Mouse (Mus musculus): Measurements from ENCODE around the gene Smim1. TPM values are rescaled to one million over a fixed set of nuclear protein-coding genes. Genes with fewer than 3 reads are reported as not detected.

Gene Smim1
- 9.1 and 9.6 TPM in 2 replicates for polyA plus RNA-seq (2014; fragmentation: Nextera tagmentation; extraction: Ambion mirVana)

GRCm38 (mm10) chr4:154025641-154026440 lies at the start of gene Smim1:
Gene Smim1, minus strand, starts transcription at chr4:154026230.
- H3K36me3 ChIP-seq (ENCODE audit: control insufficient read depth, insufficient read depth, low read length): peaks cover 14% of the 10 kb centered on the region
- peak within 1 kb of the TSS; percentile 40; the same call in 1 of the 2 replicates for H3K9ac ChIP-seq (ENCODE audit: low read length)
- peaks cover 26% of the 10 kb centered on the region for H3K27me3 ChIP-seq (ENCODE audit: control insufficient read depth, insufficient read depth, low read length)
- WGBS: 2% methylated on average over 33 of the region's 33 CpGs
- H3K4me2 ChIP-seq (ENCODE audit: low read depth, severe bottlenecking): peak within 1 kb of the TSS; percentile 45
- no peak within 1 kb of the TSS for H3K27ac ChIP-seq (replicated peaks; ENCODE audit: low read depth, low read length)
- DNase-seq (ENCODE audit: low spot score) (peak; percentile 68), ATAC-seq (ENCODE audit: insufficient number of reproducible peaks, low FRiP score, low TSS enrichment, low read depth) (peak; percentile 25; the same call in 1 of the 2 replicates)
- H3K4me1 ChIP-seq (ENCODE audit: control insufficient read depth, insufficient read depth, low read length): peaks cover 8% of the 10 kb centered on the region
- H3K9me3 ChIP-seq (ENCODE audit: control insufficient read depth, low read length): no peaks in the 10 kb centered on the region
- peak within 1 kb of the TSS; percentile 20 for H3K4me3 ChIP-seq (ENCODE audit: low read depth, low read length)

DNA sequence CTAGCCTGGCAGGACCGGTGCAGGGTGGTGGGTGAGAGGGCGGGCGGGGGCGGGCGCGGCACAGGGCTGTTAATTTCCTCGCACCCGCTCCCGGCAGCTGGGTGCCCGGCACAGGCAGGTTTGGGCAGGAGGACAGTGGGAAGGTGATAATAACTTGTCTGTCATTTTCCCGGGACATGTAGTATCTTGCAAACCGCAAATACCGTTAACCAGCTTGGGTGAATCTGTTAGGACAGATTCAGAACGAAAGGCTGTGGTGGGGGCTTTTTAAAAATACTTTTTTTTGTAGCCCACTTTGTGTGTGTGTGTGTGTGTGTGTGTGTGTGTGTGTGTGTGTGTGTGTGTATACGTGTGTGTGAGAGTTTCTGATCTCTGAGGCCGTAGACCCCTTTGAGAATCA lies 45.9 kb upstream of the Smim1 start:
- no peaks in the 10 kb centered on the region for H3K36me3 ChIP-seq (ENCODE audit: control insufficient read depth, insufficient read depth, low read length)
- DNase-seq (ENCODE audit: low spot score) (no peak), ATAC-seq (ENCODE audit: insufficient number of reproducible peaks, low FRiP score, low TSS enrichment, low read depth) (no peak)
- no peaks in the 10 kb centered on the region for H3K4me1 ChIP-seq (ENCODE audit: control insufficient read depth, insufficient read depth, low read length)
- peaks cover 32% of the 10 kb centered on the region for H3K27me3 ChIP-seq (ENCODE audit: control insufficient read depth, insufficient read depth, low read length)
- no peak overlapping the region for H3K4me3 ChIP-seq (ENCODE audit: low read depth, low read length)
- WGBS: 13% methylated on average over 14 of the region's 16 CpGs
- no peak overlapping the region for H3K9ac ChIP-seq (ENCODE audit: low read length)
- H3K9me3 ChIP-seq (ENCODE audit: control insufficient read depth, low read length): no peaks in the 10 kb centered on the region
- no peak overlapping the region for H3K4me2 ChIP-seq (ENCODE audit: low read depth, severe bottlenecking)
- no peak overlapping the region for H3K27ac ChIP-seq (replicated peaks; ENCODE audit: low read depth, low read length)

GRCm38 (mm10) chr4:154071521-154071920 lies 45.5 kb upstream of the Smim1 start:
- ATAC-seq (ENCODE audit: insufficient number of reproducible peaks, low FRiP score, low TSS enrichment, low read depth) (no peak), DNase-seq (ENCODE audit: low spot score) (peak; percentile 26)
- H3K27me3 ChIP-seq (ENCODE audit: control insufficient read depth, insufficient read depth, low read length): peaks cover 32% of the 10 kb centered on the region
- H3K27ac ChIP-seq (replicated peaks; ENCODE audit: low read depth, low read length): no peak overlapping the region
- H3K9ac ChIP-seq (ENCODE audit: low read length): no peak overlapping the region
- under 1% methylated on average over 15 of the region's 20 CpGs for WGBS
- no peak overlapping the region for H3K4me3 ChIP-seq (ENCODE audit: low read depth, low read length)
- H3K9me3 ChIP-seq (ENCODE audit: control insufficient read depth, low read length): no peaks in the 10 kb centered on the region
- no peaks in the 10 kb centered on the region for H3K36me3 ChIP-seq (ENCODE audit: control insufficient read depth, insufficient read depth, low read length)
- no peak overlapping the region for H3K4me2 ChIP-seq (ENCODE audit: low read depth, severe bottlenecking)
- no peaks in the 10 kb centered on the region for H3K4me1 ChIP-seq (ENCODE audit: control insufficient read depth, insufficient read depth, low read length)

- H3K9ac ChIP-seq (ENCODE audit: low read length): no peak overlapping the region
- peaks cover 32% of the 10 kb centered on the region for H3K27me3 ChIP-seq (ENCODE audit: control insufficient read depth, insufficient read depth, low read length)
- peak; percentile 58 for DNase-seq (ENCODE audit: low spot score)
- H3K27ac ChIP-seq (replicated peaks; ENCODE audit: low read depth, low read length): no peak overlapping the region
- H3K4me1 ChIP-seq (ENCODE audit: control insufficient read depth, insufficient read depth, low read length): no peaks in the 10 kb centered on the region
- H3K4me2 ChIP-seq (ENCODE audit: low read depth, severe bottlenecking): no peak overlapping the region
- H3K36me3 ChIP-seq (ENCODE audit: control insufficient read depth, insufficient read depth, low read length): no peaks in the 10 kb centered on the region
- no peak overlapping the region for H3K4me3 ChIP-seq (ENCODE audit: low read depth, low read length)
- ATAC-seq (ENCODE audit: insufficient number of reproducible peaks, low FRiP score, low TSS enrichment, low read depth): no peak
- no peaks in the 10 kb centered on the region for H3K9me3 ChIP-seq (ENCODE audit: control insufficient read depth, low read length)
- WGBS: 0% methylated on average over 5 of the region's 5 CpGs
Observed at GRCm38 (mm10) chr4:154070896-154071295, 44.9 kb upstream of the Smim1 start.

DNA sequence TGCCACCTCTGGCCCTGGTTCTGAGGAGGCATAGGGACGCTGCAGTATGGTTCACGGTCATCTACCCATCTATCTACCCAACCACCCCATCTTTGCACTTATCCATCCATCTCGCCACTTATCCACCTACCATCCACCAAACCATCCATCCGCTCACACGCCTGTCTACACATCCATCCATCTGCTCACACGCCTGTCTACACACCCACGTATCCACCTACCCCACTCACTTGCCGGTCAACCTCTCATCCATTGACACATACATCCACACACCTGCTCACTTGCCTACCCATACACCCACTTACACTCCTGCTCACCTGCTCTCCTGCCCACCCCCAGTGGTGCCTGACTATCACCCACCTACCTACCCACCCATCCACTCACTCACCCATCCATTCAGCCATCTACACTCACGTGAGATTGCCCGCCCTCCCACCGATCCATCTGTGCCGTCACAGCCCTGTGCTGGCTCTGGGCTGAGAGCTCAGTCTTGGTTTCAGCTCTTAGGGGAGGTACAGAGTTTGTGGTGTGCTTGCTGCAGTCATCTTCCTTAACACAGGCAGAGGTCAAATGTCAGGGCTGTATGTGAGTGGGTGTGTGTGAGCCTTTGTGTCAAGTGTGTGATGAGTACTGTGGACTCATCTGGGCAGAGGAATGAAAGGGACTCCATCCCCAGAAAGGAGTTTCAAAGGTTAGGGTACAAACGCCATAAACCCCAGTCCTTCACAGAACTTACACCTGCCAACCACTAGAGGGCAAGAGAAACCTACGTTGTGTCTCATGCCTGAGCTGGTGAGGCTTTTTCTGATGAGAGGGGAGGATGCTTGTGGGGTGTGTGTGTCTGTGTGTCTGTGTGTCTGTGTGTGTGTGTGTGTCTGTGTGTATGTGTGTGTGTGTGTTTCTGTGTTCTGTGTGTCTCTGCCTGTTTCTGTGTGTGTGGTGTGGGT lies 39.1 kb upstream of the Smim1 start:
- H3K9ac ChIP-seq (ENCODE audit: low read length): no peak overlapping the region

GRCm38 (mm10) chr4:154057696-154058095 lies 31.7 kb upstream of the Smim1 start:
- no peak overlapping the region for H3K27ac ChIP-seq (replicated peaks; ENCODE audit: low read depth, low read length)
- H3K4me3 ChIP-seq (ENCODE audit: low read depth, low read length): no peak overlapping the region
- H3K36me3 ChIP-seq (ENCODE audit: control insufficient read depth, insufficient read depth, low read length): no peaks in the 10 kb centered on the region
- H3K4me1 ChIP-seq (ENCODE audit: control insufficient read depth, insufficient read depth, low read length): no peaks in the 10 kb centered on the region
- no peaks in the 10 kb centered on the region for H3K9me3 ChIP-seq (ENCODE audit: control insufficient read depth, low read length)
- no peaks in the 10 kb centered on the region for H3K27me3 ChIP-seq (ENCODE audit: control insufficient read depth, insufficient read depth, low read length)
- WGBS: 61% methylated on average over 4 of the region's 4 CpGs
- DNase-seq (ENCODE audit: low spot score): no peak
- ATAC-seq (ENCODE audit: insufficient number of reproducible peaks, low FRiP score, low TSS enrichment, low read depth): no peak
- H3K4me2 ChIP-seq (ENCODE audit: low read depth, severe bottlenecking): no peak overlapping the region
- H3K9ac ChIP-seq (ENCODE audit: low read length): no peak overlapping the region

More for the DNA sequence above, 39.1 kb upstream of the Smim1 start:
- no peaks in the 10 kb centered on the region for H3K9me3 ChIP-seq (ENCODE audit: control insufficient read depth, low read length)
- 0 out of 2 replicates have a peak, but pooled peaks cover 4% of the 10 kb centered on the region for H3K27me3 ChIP-seq (ENCODE audit: control insufficient read depth, insufficient read depth, low read length)
- no peaks in the 10 kb centered on the region for H3K36me3 ChIP-seq (ENCODE audit: control insufficient read depth, insufficient read depth, low read length)
- DNase-seq (ENCODE audit: low spot score): peak; percentile 33
- H3K27ac ChIP-seq (replicated peaks; ENCODE audit: low read depth, low read length): no peak overlapping the region
- ATAC-seq (ENCODE audit: insufficient number of reproducible peaks, low FRiP score, low TSS enrichment, low read depth): no peak
- H3K4me2 ChIP-seq (ENCODE audit: low read depth, severe bottlenecking): no peak overlapping the region
- H3K4me3 ChIP-seq (ENCODE audit: low read depth, low read length): no peak overlapping the region
- WGBS: 65% methylated on average over 14 of the region's 14 CpGs
- no peaks in the 10 kb centered on the region for H3K4me1 ChIP-seq (ENCODE audit: control insufficient read depth, insufficient read depth, low read length)

DNA sequence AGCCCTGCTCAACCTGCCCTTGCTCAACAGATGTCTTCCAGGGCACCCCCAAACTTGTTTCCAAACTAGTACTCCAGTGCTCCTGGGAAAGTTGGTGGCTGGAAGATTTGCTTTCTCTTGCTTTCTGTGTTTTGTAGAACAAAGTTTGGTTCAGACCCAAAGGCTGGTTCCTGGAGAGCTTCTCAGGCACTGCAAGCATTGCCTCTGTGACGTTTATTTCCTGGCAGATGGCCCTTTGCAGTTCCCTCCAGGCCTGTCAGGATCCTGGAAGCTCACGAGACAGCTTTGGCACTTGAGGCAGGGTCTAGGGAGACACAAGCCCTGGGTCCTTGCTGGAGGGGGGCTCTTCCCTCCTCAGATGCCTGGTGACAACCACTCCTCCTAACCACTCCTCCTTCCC lies 30.6 kb upstream of the Smim1 start:
- Histone ChIP-seq H3K27ac (replicated peaks; ENCODE audit: low read depth, low read length) (no peak overlapping the region), H3K9me3 (ENCODE audit: control insufficient read depth, low read length) (no peaks in the 10 kb centered on the region), H3K36me3 (ENCODE audit: control insufficient read depth, insufficient read depth, low read length) (no peaks in the 10 kb centered on the region), H3K9ac (ENCODE audit: low read length) (no peak overlapping the region), H3K4me3 (ENCODE audit: low read depth, low read length) (no peak overlapping the region), H3K27me3 (ENCODE audit: control insufficient read depth, insufficient read depth, low read length) (no peaks in the 10 kb centered on the region), H3K4me1 (ENCODE audit: control insufficient read depth, insufficient read depth, low read length) (no peaks in the 10 kb centered on the region), H3K4me2 (ENCODE audit: low read depth, severe bottlenecking) (no peak overlapping the region)
- 37% methylated on average over 2 of the region's 2 CpGs for WGBS
- ATAC-seq (ENCODE audit: insufficient number of reproducible peaks, low FRiP score, low TSS enrichment, low read depth) (no peak), DNase-seq (ENCODE audit: low spot score) (no peak)

- no peak overlapping the region for H3K4me3 ChIP-seq (ENCODE audit: low read depth, low read length)
- DNase-seq (ENCODE audit: low spot score) (no peak), ATAC-seq (ENCODE audit: insufficient number of reproducible peaks, low FRiP score, low TSS enrichment, low read depth) (no peak)
- WGBS: 83% methylated on average over 2 of the region's 2 CpGs
- no peaks in the 10 kb centered on the region for H3K4me1 ChIP-seq (ENCODE audit: control insufficient read depth, insufficient read depth, low read length)
- H3K9me3 ChIP-seq (ENCODE audit: control insufficient read depth, low read length): no peaks in the 10 kb centered on the region
- H3K27me3 ChIP-seq (ENCODE audit: control insufficient read depth, insufficient read depth, low read length): no peaks in the 10 kb centered on the region
- H3K4me2 ChIP-seq (ENCODE audit: low read depth, severe bottlenecking): no peak overlapping the region
- no peak overlapping the region for H3K27ac ChIP-seq (replicated peaks; ENCODE audit: low read depth, low read length)
- H3K36me3 ChIP-seq (ENCODE audit: control insufficient read depth, insufficient read depth, low read length): no peaks in the 10 kb centered on the region
- no peak overlapping the region for H3K9ac ChIP-seq (ENCODE audit: low read length)
Observed at GRCm38 (mm10) chr4:154056046-154056445, 30.0 kb upstream of the Smim1 start.
